Mouse (Mus musculus): Measurements from ENCODE around the gene Stard10. TPM values are rescaled to one million over a fixed set of nuclear protein-coding genes. Genes with fewer than 3 reads are reported as not detected.

The Stard10 gene
- polyA plus RNA-seq, 2 experiments, result 28.1 to 30.7 TPM

- no peaks in the 10 kb centered on the region for H3K27me3 ChIP-seq (ENCODE audit: control insufficient read depth, insufficient read depth, low read length)
- no peak overlapping the region for H3K9ac ChIP-seq (ENCODE audit: low read depth, low read length, severe bottlenecking)
- no peaks in the 10 kb centered on the region for H3K9me3 ChIP-seq (ENCODE audit: control insufficient read depth, low read length)
- peaks cover 9% of the 10 kb centered on the region; the same call in 1 of the 2 replicates for H3K4me1 ChIP-seq (ENCODE audit: control insufficient read depth, insufficient read depth, low read length)
- no peak for DNase-seq (ENCODE audit: low spot score)
- ATAC-seq (ENCODE audit: low FRiP score, low read depth), result no peak
- WGBS, result 68% methylated on average over 8 of the region's 8 CpGs
- H3K4me2 ChIP-seq (replicated peaks; ENCODE audit: low read depth, low read length, severe bottlenecking), result no peak overlapping the region
- H3K27ac ChIP-seq (replicated peaks; ENCODE audit: low read depth, low read length), result no peak overlapping the region
- no peak overlapping the region for H3K4me3 ChIP-seq (replicated peaks; ENCODE audit: low read length)
- no peaks in the 10 kb centered on the region for H3K36me3 ChIP-seq (ENCODE audit: control insufficient read depth, insufficient read depth, low read length)
- no peak for TF ChIP-seq POLR2A (IDR thresholded peaks at IDR 0.05; ENCODE audit: borderline replicate concordance, extremely low read depth, insufficient read depth, insufficient read length)
Observed at GRCm38 (mm10) chr7:101382378-101382777, 65.5 kb downstream of the Stard10 start.

- no peaks in the 10 kb centered on the region for H3K27me3 ChIP-seq (ENCODE audit: control insufficient read depth, insufficient read depth, low read length)
- H3K4me3 ChIP-seq (replicated peaks; ENCODE audit: low read length), result no peak overlapping the region
- no peaks in the 10 kb centered on the region for H3K36me3 ChIP-seq (ENCODE audit: control insufficient read depth, insufficient read depth, low read length)
- H3K27ac ChIP-seq (replicated peaks; ENCODE audit: low read depth, low read length), result no peak overlapping the region
- H3K9me3 ChIP-seq (ENCODE audit: control insufficient read depth, low read length), result no peaks in the 10 kb centered on the region
- no peak for TF ChIP-seq POLR2A (IDR thresholded peaks at IDR 0.05; ENCODE audit: borderline replicate concordance, extremely low read depth, insufficient read depth, insufficient read length)
- WGBS, result 74% methylated on average over 3 of the region's 3 CpGs
- H3K4me2 ChIP-seq (replicated peaks; ENCODE audit: low read depth, low read length, severe bottlenecking), result no peak overlapping the region
- peaks cover 9% of the 10 kb centered on the region; the same call in 1 of the 2 replicates for H3K4me1 ChIP-seq (ENCODE audit: control insufficient read depth, insufficient read depth, low read length)
- no peak for DNase-seq (ENCODE audit: low spot score)
- no peak overlapping the region for H3K9ac ChIP-seq (ENCODE audit: low read depth, low read length, severe bottlenecking)
- no peak for ATAC-seq (ENCODE audit: low FRiP score, low read depth)
Observed at GRCm38 (mm10) chr7:101383756-101384155, 66.9 kb downstream of the Stard10 start.

- DNase-seq (ENCODE audit: low spot score), result no peak
- WGBS, result 69% methylated on average over 10 of the region's 10 CpGs
- no peak for ATAC-seq (ENCODE audit: low FRiP score, low read depth)
Observed at GRCm38 (mm10) chr7:101384931-101385330, 68.0 kb downstream of the Stard10 start.

GRCm38 (mm10) chr7:101385331-101385733 is 68.4 kb downstream of the Stard10 start:
- TF ChIP-seq POLR2A (IDR thresholded peaks at IDR 0.05; ENCODE audit: borderline replicate concordance, extremely low read depth, insufficient read depth, insufficient read length), result no peak
- no peak for ATAC-seq (ENCODE audit: low FRiP score, low read depth)
- H3K4me2 ChIP-seq (replicated peaks; ENCODE audit: low read depth, low read length, severe bottlenecking), result no peak overlapping the region
- H3K9ac ChIP-seq (ENCODE audit: low read depth, low read length, severe bottlenecking), result no peak overlapping the region
- H3K9me3 ChIP-seq (ENCODE audit: control insufficient read depth, low read length), result no peaks in the 10 kb centered on the region
- WGBS, result 49% methylated on average over 6 of the region's 6 CpGs
- 0 out of 2 replicates have a peak, but pooled peaks cover 3% of the 10 kb centered on the region for H3K36me3 ChIP-seq (ENCODE audit: control insufficient read depth, insufficient read depth, low read length)
- no peak overlapping the region for H3K27ac ChIP-seq (replicated peaks; ENCODE audit: low read depth, low read length)
- no peak for DNase-seq (ENCODE audit: low spot score)
- H3K4me1 ChIP-seq (ENCODE audit: control insufficient read depth, insufficient read depth, low read length), result peaks cover 9% of the 10 kb centered on the region; the same call in 1 of the 2 replicates
- no peak overlapping the region for H3K4me3 ChIP-seq (replicated peaks; ENCODE audit: low read length)
- H3K27me3 ChIP-seq (ENCODE audit: control insufficient read depth, insufficient read depth, low read length), result no peaks in the 10 kb centered on the region

More at GRCm38 (mm10) chr7:101384931-101385330, 68.0 kb downstream of the Stard10 start:
- Histone ChIP-seq H3K9me3 (ENCODE audit: control insufficient read depth, low read length) (no peaks in the 10 kb centered on the region), H3K4me2 (replicated peaks; ENCODE audit: low read depth, low read length, severe bottlenecking) (no peak overlapping the region), H3K4me1 (ENCODE audit: control insufficient read depth, insufficient read depth, low read length) (peaks cover 9% of the 10 kb centered on the region; the same call in 1 of the 2 replicates), H3K9ac (ENCODE audit: low read depth, low read length, severe bottlenecking) (no peak overlapping the region), H3K27me3 (ENCODE audit: control insufficient read depth, insufficient read depth, low read length) (no peaks in the 10 kb centered on the region), H3K36me3 (ENCODE audit: control insufficient read depth, insufficient read depth, low read length) (0 out of 2 replicates have a peak, but pooled peaks cover under 1% of the 10 kb centered on the region), H3K27ac (replicated peaks; ENCODE audit: low read depth, low read length) (no peak overlapping the region), H3K4me3 (replicated peaks; ENCODE audit: low read length) (no peak overlapping the region)
- TF ChIP-seq POLR2A (IDR thresholded peaks at IDR 0.05; ENCODE audit: borderline replicate concordance, extremely low read depth, insufficient read depth, insufficient read length), result no peak

- no peaks in the 10 kb centered on the region for H3K27me3 ChIP-seq (ENCODE audit: control insufficient read depth, insufficient read depth, low read length)
- no peak for TF ChIP-seq POLR2A (IDR thresholded peaks at IDR 0.05; ENCODE audit: borderline replicate concordance, extremely low read depth, insufficient read depth, insufficient read length)
- DNase-seq (ENCODE audit: low spot score), result no peak
- no peak overlapping the region for H3K9ac ChIP-seq (ENCODE audit: low read depth, low read length, severe bottlenecking)
- H3K27ac ChIP-seq (replicated peaks; ENCODE audit: low read depth, low read length), result no peak overlapping the region
- no peaks in the 10 kb centered on the region for H3K9me3 ChIP-seq (ENCODE audit: control insufficient read depth, low read length)
- peaks cover 3% of the 10 kb centered on the region; the same call in 1 of the 2 replicates for H3K36me3 ChIP-seq (ENCODE audit: control insufficient read depth, insufficient read depth, low read length)
- H3K4me1 ChIP-seq (ENCODE audit: control insufficient read depth, insufficient read depth, low read length), result peaks cover 9% of the 10 kb centered on the region; the same call in 1 of the 2 replicates
- WGBS, result 56% methylated on average over 9 of the region's 10 CpGs
- no peak overlapping the region for H3K4me3 ChIP-seq (replicated peaks; ENCODE audit: low read length)
- ATAC-seq (ENCODE audit: low FRiP score, low read depth), result no peak
- H3K4me2 ChIP-seq (replicated peaks; ENCODE audit: low read depth, low read length, severe bottlenecking), result no peak overlapping the region
Observed at GRCm38 (mm10) chr7:101385866-101386452, 69.1 kb downstream of the Stard10 start.
